Mouse (Mus musculus) CH12.LX (cell line): Measurements from ENCODE around the gene Ccdc6. TPM values are rescaled to one million over a fixed set of nuclear protein-coding genes. Genes with fewer than 3 reads are reported as not detected.

ENCODE experiments used
- DNase-seq: peaks from one replicate; pipeline ENCODE4 v3.0.0-alpha.2; 2013; ENCODE audit errors: extremely low read depth
- H3K27ac ChIP-seq: 2 replicates; pipeline ENCODE4 v1.5.1; 2012; ENCODE audit warnings: low read depth, mild to moderate bottlenecking, control low read depth, moderate library complexity; ENCODE audit not compliant: insufficient read depth
- H3K27me3 ChIP-seq: replicated peaks from 2 replicates; pipeline ENCODE3; 2012; ENCODE audit warnings: inconsistent platforms
- H3K36me3 ChIP-seq, 2 experiments: replicated peaks in 1 of 2; 2 replicates each; pipeline versions ENCODE3 to v1.6.1; 2012; ENCODE audit warnings: inconsistent platforms in 1 of 2, low read length in 1 of 2, mild to moderate bottlenecking in 1 of 2, mixed read lengths in 1 of 2, moderate library complexity in 1 of 2; ENCODE audit not compliant: control insufficient read depth in 1 of 2, insufficient read depth in 1 of 2
- H3K4me1 ChIP-seq, 2 experiments: 2 replicates each; pipeline ENCODE4 v1.6.1; 2012; ENCODE audit warnings: inconsistent platforms in 1 of 2, moderate library complexity in 1 of 2; ENCODE audit not compliant: insufficient read depth in 2 of 2, control insufficient read depth in 1 of 2
- H3K4me2 ChIP-seq: 2 replicates; pipeline ENCODE4 v1.6.1; 2012; ENCODE audit warnings: low read depth, mild to moderate bottlenecking, control low read depth; ENCODE audit not compliant: poor library complexity, insufficient read depth, severe bottlenecking
- H3K4me3 ChIP-seq, 3 experiments: fragments of 150-350 bp in 1 of 3; sonication (generic) in 1 of 3; replicated peaks in 1 of 3; 2 replicates each; pipeline versions ENCODE3 to v1.5.1; 2011 to 2012; ENCODE audit warnings: low read depth in 2 of 3, low read length in 2 of 3, mild to moderate bottlenecking in 2 of 3, moderate library complexity in 2 of 3, control low read depth in 1 of 3, improper control_type of control experiment in 1 of 3, inconsistent platforms in 1 of 3, mixed read lengths in 1 of 3; ENCODE audit not compliant: poor library complexity in 1 of 3
- H3K79me2 ChIP-seq: replicated peaks from 2 replicates; pipeline ENCODE4 v1.6.1; 2012; ENCODE audit warnings: mild to moderate bottlenecking, moderate library complexity; ENCODE audit not compliant: control insufficient read depth, poor library complexity, insufficient read depth, severe bottlenecking; ENCODE audit errors: extremely low read depth
- H3K9ac ChIP-seq: 2 replicates; pipeline ENCODE4 v1.6.1; 2012; ENCODE audit warnings: low read depth, mild to moderate bottlenecking, control low read depth, moderate library complexity; ENCODE audit not compliant: insufficient read depth
- H3K9me3 ChIP-seq: replicated peaks from 2 replicates; pipeline ENCODE3; 2012; ENCODE audit warnings: low read length, inconsistent platforms, mixed read lengths
- CHD1 ChIP-seq: IDR thresholded peaks from 2 replicates; pipeline ENCODE4 v1.6.1; 2012; ENCODE audit warnings: low read depth, low read length, improper control_type of control experiment, inconsistent platforms
- E2F4 ChIP-seq: IDR thresholded peaks from 2 replicates; pipeline ENCODE4 v1.6.1; 2011; ENCODE audit warnings: low read depth, low read length, improper control_type of control experiment; ENCODE audit not compliant: insufficient replicate concordance
- ELF1 ChIP-seq: IDR thresholded peaks from 2 replicates; pipeline ENCODE4 v1.6.1; 2014; ENCODE audit warnings: low read depth, mild to moderate bottlenecking, inconsistent platforms, low read length, improper control_type of control experiment
- ETS1 ChIP-seq: conservative IDR thresholded peaks from 2 replicates; pipeline ENCODE4 v1.6.1; 2012; ENCODE audit warnings: low read depth, mild to moderate bottlenecking, inconsistent platforms, low read length, improper control_type of control experiment, moderate library complexity
- GABPA ChIP-seq: IDR thresholded peaks from 2 replicates; pipeline ENCODE4 v1.6.1; 2012; ENCODE audit warnings: low read depth, low read length, improper control_type of control experiment, inconsistent platforms; ENCODE audit not compliant: insufficient replicate concordance
- HCFC1 ChIP-seq: IDR thresholded peaks from 2 replicates; pipeline ENCODE4 v1.6.1; 2012; ENCODE audit warnings: low read depth, mild to moderate bottlenecking, inconsistent platforms, low read length, improper control_type of control experiment
- IRF4 ChIP-seq: IDR thresholded peaks from 2 replicates; pipeline ENCODE4 v1.6.1; 2014; ENCODE audit warnings: low read depth, mild to moderate bottlenecking, inconsistent platforms, low read length, improper control_type of control experiment
- KAT2A ChIP-seq: IDR thresholded peaks from 2 replicates; pipeline ENCODE4 v1.6.1; 2012; ENCODE audit warnings: low read length, improper control_type of control experiment, inconsistent platforms; ENCODE audit not compliant: insufficient replicate concordance
- MAX ChIP-seq: IDR thresholded peaks from 2 replicates; pipeline ENCODE4 v1.6.1; 2011; ENCODE audit warnings: low read length, improper control_type of control experiment
- MAZ ChIP-seq: IDR thresholded peaks from 2 replicates; pipeline ENCODE4 v1.6.1; 2012; ENCODE audit warnings: low read depth, mild to moderate bottlenecking, inconsistent platforms, low read length, improper control_type of control experiment, moderate library complexity
- MXI1 ChIP-seq: IDR thresholded peaks from 2 replicates; pipeline ENCODE4 v1.6.1; 2011; ENCODE audit warnings: mild to moderate bottlenecking, low read depth, low read length, improper control_type of control experiment
- NELFE ChIP-seq: IDR thresholded peaks from 2 replicates; pipeline ENCODE4 v1.6.1; 2011; ENCODE audit warnings: low read depth, low read length, improper control_type of control experiment
- NRF1 ChIP-seq: IDR thresholded peaks from 2 replicates; pipeline ENCODE4 v1.6.1; 2014; ENCODE audit warnings: low read depth, mild to moderate bottlenecking, inconsistent platforms, low read length, improper control_type of control experiment, moderate library complexity
- POLR2AphosphoS2 ChIP-seq: IDR thresholded peaks from 2 replicates; pipeline ENCODE4 v1.6.1; 2011; ENCODE audit warnings: low read depth, low read length, improper control_type of control experiment
- RAD21 ChIP-seq: IDR thresholded peaks from 2 replicates; pipeline ENCODE4 v1.6.1; 2011; ENCODE audit warnings: low read depth, mild to moderate bottlenecking, low read length, improper control_type of control experiment, moderate library complexity
- RCOR1 ChIP-seq: conservative IDR thresholded peaks from 2 replicates; pipeline ENCODE4 v1.6.1; 2012; ENCODE audit warnings: low read depth, mild to moderate bottlenecking, inconsistent platforms, low read length, improper control_type of control experiment
- SIN3A ChIP-seq: IDR thresholded peaks from 2 replicates; pipeline ENCODE4 v1.6.1; 2012; ENCODE audit warnings: low read length, improper control_type of control experiment, inconsistent platforms
- SMC3 ChIP-seq: IDR thresholded peaks from 2 replicates; pipeline ENCODE4 v1.6.1; 2011; ENCODE audit warnings: low read depth, low read length, improper control_type of control experiment
- TBP ChIP-seq: conservative IDR thresholded peaks from 2 replicates; pipeline ENCODE4 v1.6.1; 2011; ENCODE audit warnings: low read depth, low read length, improper control_type of control experiment
- UBTF ChIP-seq: IDR thresholded peaks from 2 replicates; pipeline ENCODE4 v1.6.1; 2012; ENCODE audit warnings: low read depth, mild to moderate bottlenecking, inconsistent platforms, low read length, improper control_type of control experiment, moderate library complexity
- ZC3H11A ChIP-seq: IDR thresholded peaks from 2 replicates; pipeline ENCODE4 v1.6.1; 2012; ENCODE audit warnings: low read depth, mild to moderate bottlenecking, inconsistent platforms, low read length, improper control_type of control experiment
- ZKSCAN1 ChIP-seq: IDR thresholded peaks from 2 replicates; pipeline ENCODE4 v1.6.1; 2012; ENCODE audit warnings: low read depth, inconsistent platforms, low read length, improper control_type of control experiment, borderline replicate concordance
- ZNF384 ChIP-seq: IDR thresholded peaks from 2 replicates; pipeline ENCODE4 v1.6.1; 2012; ENCODE audit warnings: low read depth, low read length, improper control_type of control experiment, inconsistent platforms
- dilution Hi-C: fragments of 300-500 bp; cut with MboI; formaldehyde crosslinking; loops from 2 replicates; pipeline ENCODE4 v1.14.3; 2020; ENCODE audit warnings: low sequenced_read_pairs; ENCODE audit not compliant: extremely low pct_unique_long_range_greater_than_20kb, extremely low pct_ligation_motif_present
- in situ Hi-C: fragments of 300-500 bp; cut with MboI; formaldehyde crosslinking; loops from 3 replicates; pipeline ENCODE4 v1.14.3; 2019; ENCODE audit warnings: low sequenced_read_pairs, low pct_ligation_motif_present, low pct_unique_long_range_greater_than_20kb, mixed read lengths
- polyA plus RNA-seq: library from polyadenylated mRNA; unstranded; fragments of >175 nt; gene quantifications from 2 replicates; pipeline ENCODE4 v1.2.1, GENCODE M21; 2012; ENCODE audit warnings: low read depth; ENCODE audit not compliant: insufficient read length
- total RNA-seq, 2 experiments: library from RNA; depleted of rRNA; stranded (reverse); fragments of 300-350 nt in 1 of 2; fragments of >200 nt in 1 of 2; gene quantifications; 2 replicates each; pipeline ENCODE4 v1.2.3; 2012 to 2014

Ccdc6 gene
- total and polyA plus RNA-seq, 3 experiments: 19.7 to 36.7 (median 33.5) TPM

DNA sequence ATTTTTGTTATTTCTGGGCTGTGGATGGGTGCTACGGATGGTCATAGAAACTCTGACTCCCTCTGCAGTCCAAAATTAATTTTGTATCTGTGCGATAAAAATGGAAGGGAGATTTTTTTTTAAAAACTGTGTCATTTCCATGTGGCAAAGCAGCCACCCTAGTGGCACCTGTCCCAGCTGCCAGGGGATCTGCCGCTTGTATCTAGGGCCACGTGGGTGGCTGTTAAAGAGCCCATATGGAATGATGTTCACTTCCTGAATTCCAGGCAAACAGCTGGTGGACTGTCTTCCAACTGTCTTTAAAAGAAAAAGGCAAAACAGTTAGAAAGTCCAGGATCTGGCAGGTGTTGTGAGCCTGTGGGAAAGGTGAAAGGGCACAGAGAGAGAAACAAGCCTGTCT, 25.6 kb upstream of the Ccdc6 start:
- peaks cover 3% of the 10 kb centered on the region for H3K9me3 ChIP-seq
- no peak overlapping the region for H3K4me3 ChIP-seq
- H3K9ac ChIP-seq: no peak overlapping the region
- TF ChIP-seq E2F4 (no peak), HCFC1 (no peak), RCOR1 (no peak), SIN3A (no peak), GABPA (no peak), UBTF (no peak), ELF1 (no peak), ETS1 (no peak), NELFE (no peak), ZNF384 (no peak)
- peaks cover 0 to 3% of the 10 kb centered on the region in 2 experiments; a peak in 1 of 4 replicates for H3K4me1 ChIP-seq
- no peaks in the 10 kb centered on the region for H3K79me2 ChIP-seq
- no peaks in the 10 kb centered on the region for H3K36me3 ChIP-seq
- in situ Hi-C loops (no loop called here), dilution Hi-C loops (no loop called here)
- no peak for DNase-seq
- no peak overlapping the region for H3K27ac ChIP-seq
- no peak overlapping the region for H3K4me2 ChIP-seq
- H3K27me3 ChIP-seq: peaks cover 8% of the 10 kb centered on the region

DNA sequence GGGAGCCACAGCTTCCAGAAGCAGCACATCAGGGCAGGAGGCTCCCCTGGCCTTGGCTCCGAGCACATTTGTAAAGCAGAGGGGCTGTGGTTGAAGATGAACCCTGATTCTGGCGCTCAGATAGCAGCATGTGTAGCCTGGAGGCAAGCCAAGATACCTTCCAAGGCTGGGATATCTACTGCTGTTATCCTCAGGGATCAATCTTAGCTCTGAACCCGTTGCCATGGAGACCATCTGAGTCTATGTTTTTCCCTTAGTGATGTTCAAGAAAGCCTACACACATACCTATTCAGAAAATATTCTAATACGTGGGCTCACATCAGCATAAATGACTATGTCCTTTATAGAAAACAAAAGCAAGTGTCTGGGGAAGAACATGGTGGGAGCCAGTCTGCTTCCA, 19.5 kb upstream of the Ccdc6 start:
- Histone ChIP-seq H3K27ac (no peak overlapping the region), H3K4me1 (peaks cover 0 to 8% of the 10 kb centered on the region in 2 experiments; a peak in 2 of 4 replicates), H3K9me3 (no peaks in the 10 kb centered on the region), H3K4me2 (no peak overlapping the region)
- dilution Hi-C loops: no loop called here
- TF ChIP-seq RCOR1 (no peak), MXI1 (no peak), TBP (no peak)
- TF ChIP-seq, all 38 proteins: peak for 0
- DNase-seq: no peak
- Histone ChIP-seq H3K4me3 (no peak overlapping the region), H3K27me3 (peaks cover 2% of the 10 kb centered on the region), H3K9ac (no peak overlapping the region), H3K36me3 (no peaks in the 10 kb centered on the region), H3K79me2 (no peaks in the 10 kb centered on the region)
- in situ Hi-C loops: no loop called here

- Histone ChIP-seq H3K9ac (no peak overlapping the region), H3K27me3 (peaks cover 2% of the 10 kb centered on the region), H3K27ac (no peak overlapping the region), H3K4me1 (peaks cover 3 to 23% of the 10 kb centered on the region in 2 experiments; a peak in 3 of 4 replicates), H3K79me2 (no peaks in the 10 kb centered on the region), H3K36me3 (no peaks in the 10 kb centered on the region), H3K9me3 (no peaks in the 10 kb centered on the region), H3K4me3 (no peak overlapping the region), H3K4me2 (no peak overlapping the region)
- DNase-seq: no peak
- TF ChIP-seq RCOR1: no peak
- no peak for TF ChIP-seq ELF1
- TF ChIP-seq IRF4: no peak
- no peak for TF ChIP-seq ZKSCAN1
- TF ChIP-seq SIN3A: no peak
- no peak for TF ChIP-seq MAZ
- TF ChIP-seq NRF1: no peak
- no peak for TF ChIP-seq POLR2AphosphoS2
- no peak for TF ChIP-seq UBTF
- TF ChIP-seq RAD21: no peak
- TF ChIP-seq ZC3H11A: no peak
- no peak for TF ChIP-seq SMC3
- no peak for TF ChIP-seq MXI1
- no peak for TF ChIP-seq CHD1
- TF ChIP-seq KAT2A: no peak
- no peak for TF ChIP-seq MAX
- dilution Hi-C loops: no loop called here
- in situ Hi-C loops: no loop called here
Observed at GRCm38 (mm10) chr10:70080908-70081307, 16.0 kb upstream of the Ccdc6 start.
